Mouse (Mus musculus) kidney, embryonic 14.5 days (tissue): ENCODE measurements around the gene Nedd9. TPM values are rescaled to one million over a fixed set of nuclear protein-coding genes. Genes with fewer than 3 reads are reported as not detected.

Experiments used
- ATAC-seq: fragments of 200-750 bp; cut with Nextera tagmentation; 2 replicates; pipeline ENCODE4 v1.8.0; 2017; ENCODE audit warnings: moderate number of reproducible peaks, mild to moderate bottlenecking, moderate TSS enrichment, moderate library complexity; ENCODE audit not compliant: low FRiP score, low TSS enrichment
- H3K27ac ChIP-seq: fragments of 300-500 bp; sonication (generic); 2 replicates; pipeline ENCODE4 v1.5.1; 2014; ENCODE audit warnings: low read depth, mild to moderate bottlenecking, low read length, moderate library complexity, mixed read lengths
- H3K27me3 ChIP-seq: fragments of 300-500 bp; sonication (generic); 2 replicates; pipeline ENCODE4 v1.6.1; 2014; ENCODE audit warnings: mild to moderate bottlenecking, low read length; ENCODE audit not compliant: control insufficient read depth, insufficient read depth
- H3K36me3 ChIP-seq: fragments of 300-500 bp; sonication (generic); 2 replicates; pipeline ENCODE4 v1.6.1; 2014; ENCODE audit warnings: low read length, mixed read lengths; ENCODE audit not compliant: control insufficient read depth, insufficient read depth
- H3K4me1 ChIP-seq: fragments of 300-500 bp; sonication (generic); 2 replicates; pipeline ENCODE4 v1.6.1; 2014; ENCODE audit warnings: low read length, mixed read lengths; ENCODE audit not compliant: control insufficient read depth, insufficient read depth
- H3K4me2 ChIP-seq: fragments of 300-500 bp; sonication (generic); replicated peaks from 2 replicates; pipeline ENCODE4 v1.6.1; 2014; ENCODE audit warnings: low read depth, mild to moderate bottlenecking, low read length
- H3K4me3 ChIP-seq: fragments of 300-500 bp; sonication (generic); 2 replicates; pipeline ENCODE4 v1.5.1; 2014; ENCODE audit warnings: mild to moderate bottlenecking, low read length
- H3K9ac ChIP-seq: fragments of 300-500 bp; sonication (generic); 2 replicates; pipeline ENCODE4 v1.6.1; 2014; ENCODE audit warnings: low read depth, mild to moderate bottlenecking, low read length, moderate library complexity
- H3K9me3 ChIP-seq: fragments of 300-500 bp; sonication (generic); 2 replicates; pipeline ENCODE4 v1.6.1; 2016; ENCODE audit warnings: low read length; ENCODE audit not compliant: control insufficient read depth
- WGBS: fragments of 180-500 bp; shearing (Covaris S2); extraction: QIAGEN DNeasy Blood & Tissue Kit; methylation state at CpG from one replicate; pipeline ENCODE4 v1.1.7; 2014; 5-methylcytosine and 5-hydroxymethylcytosine counted together
- polyA plus RNA-seq: library from polyadenylated mRNA; unstranded; fragments of >200 nt; fragmentation: Nextera tagmentation; extraction: Ambion mirVana; gene quantifications from 2 replicates; pipeline ENCODE4 v1.2.1, GENCODE M21; 2014

Nedd9 gene
- polyA plus RNA-seq, 1 experiment from 2014 or later, result 24.9 TPM

DNA sequence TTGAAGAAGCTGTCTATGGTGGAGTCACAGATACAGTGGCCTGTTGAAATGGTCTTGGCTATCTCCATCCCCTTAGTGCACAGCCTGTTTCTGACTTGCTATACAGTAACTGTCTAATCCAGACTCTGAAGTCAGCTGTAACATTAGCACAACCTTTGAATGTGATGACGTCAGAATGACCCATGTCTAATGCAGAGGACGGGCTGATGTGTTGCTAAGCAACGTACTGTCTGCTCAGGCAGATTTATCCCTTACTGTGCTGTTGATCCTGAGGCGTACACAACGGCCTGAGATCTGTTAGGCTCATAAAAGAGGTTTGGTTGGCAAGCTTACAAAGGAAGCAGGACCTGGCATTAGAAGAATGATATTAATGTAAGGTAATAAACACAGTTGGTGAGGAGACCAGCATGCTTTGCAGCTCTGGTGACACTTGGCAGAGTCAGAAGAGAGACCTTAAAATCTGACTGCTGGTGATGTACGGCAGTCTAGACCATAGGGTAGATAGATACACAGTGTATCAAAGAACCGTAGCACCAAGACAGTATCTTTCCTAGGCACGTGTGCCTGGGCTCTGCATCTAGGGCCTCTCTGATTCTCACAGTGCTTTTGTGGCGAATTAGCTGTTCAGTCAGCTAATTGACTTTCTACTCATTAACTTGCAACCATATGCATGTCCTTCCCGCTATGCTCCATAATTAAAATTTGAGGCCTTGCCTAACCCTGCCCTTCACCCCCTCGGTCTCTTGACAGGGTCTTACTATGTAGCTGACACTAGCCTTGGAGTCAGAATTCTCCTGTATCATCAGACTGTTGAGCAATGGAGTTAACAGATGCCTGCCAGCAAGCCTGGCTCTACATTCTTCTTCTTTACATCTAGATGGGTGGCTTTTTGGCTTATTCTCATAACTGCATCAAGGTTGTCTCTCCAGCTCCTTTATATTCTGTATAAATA lies 70.8 kb downstream of the Nedd9 start:
- Histone ChIP-seq H3K4me2 (no peak overlapping the region), H3K9ac (no peak overlapping the region), H3K4me1 (no peaks in the 10 kb centered on the region), H3K4me3 (no peak overlapping the region), H3K27ac (no peak overlapping the region), H3K27me3 (no peaks in the 10 kb centered on the region), H3K36me3 (no peaks in the 10 kb centered on the region), H3K9me3 (no peaks in the 10 kb centered on the region; the same call in 1 of the 2 replicates)
- WGBS, result 57% methylated on average over 11 of the region's 11 CpGs
- ATAC-seq, result peak; percentile 64; the same call in 1 of the 2 replicates

DNA sequence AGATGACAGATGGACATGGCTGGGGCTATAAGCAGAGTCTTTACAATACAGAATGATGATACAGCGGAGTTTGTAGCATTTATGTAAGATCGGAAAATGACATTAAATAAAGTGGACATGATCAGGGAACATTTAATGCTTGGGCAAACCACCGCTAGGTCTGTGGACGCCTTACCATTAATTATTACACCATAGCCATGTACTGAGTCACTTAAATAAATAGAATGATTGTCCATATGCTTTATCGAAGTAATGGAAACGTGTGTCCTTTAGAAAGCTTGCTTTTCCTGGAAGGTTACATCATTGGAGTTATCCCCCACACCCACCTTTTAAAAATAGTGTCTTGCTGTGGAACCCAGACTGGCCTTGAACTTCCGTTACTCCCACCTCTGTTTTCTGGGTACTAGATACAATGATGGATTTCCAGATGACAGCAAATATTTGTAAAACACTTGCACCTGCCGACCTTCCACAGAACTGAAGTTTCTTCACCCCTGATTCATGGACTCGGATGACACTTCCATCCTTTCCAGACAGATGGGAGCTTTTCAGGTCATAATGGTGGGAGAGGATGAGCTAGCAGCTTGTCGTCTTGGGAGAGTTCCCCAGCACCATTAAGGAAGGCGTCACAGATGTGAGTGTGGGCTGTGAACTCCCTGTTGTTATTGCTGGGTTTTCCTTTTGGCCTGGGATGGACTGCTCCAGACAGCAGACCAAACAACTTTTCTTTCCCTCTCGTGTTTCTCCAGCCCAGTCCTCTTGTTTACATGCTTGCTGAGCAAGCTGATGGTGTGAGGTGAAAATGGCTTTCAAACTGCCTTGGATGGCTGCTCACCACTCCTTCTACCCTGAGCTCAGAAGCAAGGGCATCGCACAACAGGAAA lies 76.7 kb downstream of the Nedd9 start:
- Histone ChIP-seq H3K27ac (no peak overlapping the region), H3K4me1 (peaks cover 4% of the 10 kb centered on the region; the same call in 1 of the 2 replicates), H3K4me3 (no peak overlapping the region), H3K9ac (no peak overlapping the region), H3K27me3 (no peaks in the 10 kb centered on the region), H3K36me3 (no peaks in the 10 kb centered on the region), H3K4me2 (no peak overlapping the region), H3K9me3 (no peaks in the 10 kb centered on the region; the same call in 1 of the 2 replicates)
- ATAC-seq, result no peak
- 50% methylated on average over 13 of the region's 13 CpGs for WGBS

DNA sequence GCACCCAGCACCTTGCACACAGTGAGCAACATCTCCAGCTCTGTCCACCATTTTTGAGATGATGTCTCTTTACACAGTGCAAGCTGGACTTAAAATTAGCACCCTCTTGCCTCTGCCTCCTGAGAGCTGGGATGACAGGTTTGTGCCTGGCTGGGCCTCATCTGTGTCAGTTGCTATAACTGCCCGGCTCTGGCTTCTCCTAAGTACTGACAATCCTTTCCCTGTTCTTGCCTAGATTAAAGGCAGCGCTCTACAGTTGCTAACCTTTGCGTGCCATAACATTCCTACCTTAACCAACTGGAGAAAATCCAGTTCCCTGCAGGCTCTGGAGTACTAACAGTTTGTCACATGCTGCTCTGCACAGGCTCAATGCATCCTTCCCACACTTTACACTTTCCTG lies 77.9 kb downstream of the Nedd9 start:
- Histone ChIP-seq H3K4me3 (no peak overlapping the region), H3K27ac (no peak overlapping the region), H3K27me3 (no peaks in the 10 kb centered on the region), H3K4me1 (peaks cover 4% of the 10 kb centered on the region; the same call in 1 of the 2 replicates), H3K9ac (no peak overlapping the region), H3K36me3 (no peaks in the 10 kb centered on the region), H3K4me2 (no peak overlapping the region), H3K9me3 (no peaks in the 10 kb centered on the region)
- 90% methylated on average over 3 of the region's 3 CpGs for WGBS
- no peak; the same call in 1 of the 2 replicates for ATAC-seq

DNA sequence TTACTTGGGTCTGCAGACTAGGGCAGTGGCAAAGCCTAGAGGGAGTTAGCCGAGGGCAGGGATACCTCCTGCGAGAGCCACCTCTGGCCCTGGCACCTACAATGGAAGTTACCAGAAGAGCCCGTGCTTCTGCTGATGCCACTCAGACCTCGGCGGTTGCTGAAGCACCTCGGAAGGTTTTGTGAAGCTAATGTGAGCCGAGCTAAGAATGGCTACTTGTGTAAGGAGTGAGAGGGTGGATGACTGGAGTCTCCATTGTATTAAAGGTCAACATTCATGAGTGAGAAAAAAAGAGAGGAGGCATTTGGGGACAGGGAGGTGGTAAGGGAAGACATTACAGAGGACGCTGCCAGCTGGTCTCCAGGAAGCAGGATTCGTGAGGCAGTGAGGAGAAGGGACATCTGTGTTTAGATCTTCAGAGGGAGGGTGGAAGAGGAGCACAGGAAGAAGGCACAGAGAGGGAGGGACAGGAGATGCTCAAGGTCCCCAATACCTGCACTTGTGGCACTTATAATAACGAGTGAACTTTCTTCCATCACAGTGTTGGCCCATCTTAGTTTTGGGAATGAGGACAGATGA lies 78.7 kb downstream of the Nedd9 start:
- no peak overlapping the region for H3K27ac ChIP-seq
- no peaks in the 10 kb centered on the region for H3K9me3 ChIP-seq
- no peak overlapping the region for H3K4me3 ChIP-seq
- WGBS, result 84% methylated on average over 10 of the region's 10 CpGs
- H3K4me1 ChIP-seq, result peaks cover 4% of the 10 kb centered on the region; the same call in 1 of the 2 replicates
- H3K36me3 ChIP-seq, result no peaks in the 10 kb centered on the region
- no peak overlapping the region for H3K9ac ChIP-seq
- no peak for ATAC-seq
- H3K27me3 ChIP-seq, result no peaks in the 10 kb centered on the region
- H3K4me2 ChIP-seq, result no peak overlapping the region

DNA sequence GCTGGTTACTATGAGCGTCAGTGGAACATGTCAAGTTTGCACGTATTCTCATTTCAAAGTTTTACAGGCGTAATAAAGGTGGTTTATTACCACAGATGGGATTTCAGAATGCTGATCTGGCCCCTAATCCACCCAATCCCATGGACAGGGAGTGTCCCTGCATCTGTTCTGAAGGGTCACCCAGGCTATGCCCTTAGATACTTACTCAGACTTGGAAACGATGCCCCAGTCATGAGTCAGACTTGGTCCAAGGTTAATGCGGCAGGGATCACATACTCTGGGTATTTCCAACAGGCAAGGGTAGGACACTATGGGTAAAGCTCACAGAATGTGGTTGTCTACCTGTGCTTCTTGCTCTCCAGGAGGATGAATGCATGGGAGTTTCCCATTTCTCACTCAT lies 82.2 kb downstream of the Nedd9 start:
- H3K4me3 ChIP-seq, result no peak overlapping the region
- H3K4me1 ChIP-seq, result peaks cover 10% of the 10 kb centered on the region
- H3K27ac ChIP-seq, result no peak overlapping the region
- H3K9me3 ChIP-seq, result no peaks in the 10 kb centered on the region
- no peaks in the 10 kb centered on the region for H3K27me3 ChIP-seq
- H3K9ac ChIP-seq, result no peak overlapping the region
- no peak overlapping the region for H3K4me2 ChIP-seq
- no peaks in the 10 kb centered on the region for H3K36me3 ChIP-seq
- 83% methylated on average over 5 of the region's 5 CpGs for WGBS
- ATAC-seq, result no peak

DNA sequence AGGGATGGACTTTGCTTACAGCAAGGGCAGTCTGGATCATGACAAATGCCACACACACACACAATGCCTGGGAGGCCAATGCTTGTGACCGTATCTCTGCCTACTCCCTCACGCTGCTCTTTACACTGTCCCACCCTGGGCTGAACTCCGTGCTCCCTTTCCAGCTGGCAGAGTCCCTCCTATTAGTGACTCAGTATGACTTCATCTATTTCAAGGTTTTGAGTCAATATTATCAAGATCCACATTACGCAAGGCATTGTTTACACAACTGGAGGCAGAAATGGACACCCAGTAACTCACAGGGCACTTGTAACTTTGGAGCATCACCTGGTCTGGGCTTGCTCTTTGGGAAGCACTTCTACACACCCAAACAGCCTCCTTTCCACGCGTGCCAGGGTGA lies 83.3 kb downstream of the Nedd9 start:
- Histone ChIP-seq H3K36me3 (no peaks in the 10 kb centered on the region), H3K4me2 (no peak overlapping the region), H3K9me3 (no peaks in the 10 kb centered on the region), H3K4me1 (peaks cover 10% of the 10 kb centered on the region), H3K27ac (no peak overlapping the region), H3K9ac (no peak overlapping the region), H3K27me3 (no peaks in the 10 kb centered on the region), H3K4me3 (no peak overlapping the region)
- WGBS, result 72% methylated on average over 6 of the region's 6 CpGs
- ATAC-seq, result 0 out of 2 replicates have a peak, but pooled peaks have one; percentile 10

DNA sequence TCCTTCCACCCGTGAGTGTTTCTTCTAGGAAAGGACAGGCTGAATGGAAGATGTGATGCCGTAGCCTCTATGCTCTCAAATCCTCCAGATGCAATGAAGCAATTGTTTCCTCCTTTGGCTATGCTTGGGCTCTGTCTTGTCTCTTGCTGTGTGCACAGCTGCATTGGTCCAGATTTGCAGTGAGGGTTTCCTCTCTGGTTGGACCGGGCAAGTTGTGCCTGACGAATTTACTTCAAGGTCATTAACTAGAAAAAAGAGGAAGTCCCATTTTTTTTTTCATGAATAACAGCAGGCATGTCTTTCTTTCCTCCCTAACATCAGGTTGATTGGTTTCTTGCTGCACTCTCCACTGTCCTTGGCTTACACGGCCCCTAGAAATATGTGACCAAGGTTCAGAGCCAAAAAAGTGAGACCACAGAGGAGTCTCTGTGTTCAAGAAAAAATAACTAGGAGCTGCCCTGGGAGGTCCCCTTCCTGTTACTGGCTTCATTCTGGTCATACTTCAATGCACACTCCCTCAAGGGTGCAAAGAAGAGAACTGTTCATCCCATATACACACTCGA lies 84.6 kb downstream of the Nedd9 start:
- no peaks in the 10 kb centered on the region for H3K27me3 ChIP-seq
- no peaks in the 10 kb centered on the region for H3K36me3 ChIP-seq
- H3K4me2 ChIP-seq, result no peak overlapping the region
- no peak overlapping the region for H3K9ac ChIP-seq
- H3K9me3 ChIP-seq, result no peaks in the 10 kb centered on the region
- no peak overlapping the region for H3K4me3 ChIP-seq
- peaks cover 10% of the 10 kb centered on the region for H3K4me1 ChIP-seq
- peak; percentile 87 for ATAC-seq
- H3K27ac ChIP-seq, result peak overlapping the region; percentile 66
- 35% methylated on average over 6 of the region's 6 CpGs for WGBS

DNA sequence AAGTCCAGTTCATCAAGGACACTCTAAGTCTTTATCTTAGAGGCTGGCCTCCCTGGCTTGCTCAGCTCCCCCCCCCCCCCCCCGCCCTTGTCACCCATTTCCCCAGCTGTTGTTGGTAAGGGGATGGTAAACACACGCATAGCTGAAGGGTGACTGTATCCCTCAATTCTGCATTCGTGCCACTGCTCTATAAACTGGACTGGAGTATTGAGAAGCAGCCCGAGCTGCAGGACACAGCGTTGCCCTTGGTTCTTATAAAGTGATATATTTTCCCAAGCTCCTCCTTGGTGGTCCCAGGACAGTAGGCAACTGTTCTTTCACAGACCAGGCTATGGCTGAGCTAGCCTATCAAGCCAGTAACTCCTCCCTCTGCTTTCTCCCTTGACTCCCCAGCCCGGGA lies 85.4 kb downstream of the Nedd9 start:
- Histone ChIP-seq H3K4me2 (no peak overlapping the region), H3K36me3 (no peaks in the 10 kb centered on the region), H3K9me3 (no peaks in the 10 kb centered on the region), H3K4me1 (peaks cover 10% of the 10 kb centered on the region), H3K9ac (no peak overlapping the region), H3K27me3 (no peaks in the 10 kb centered on the region), H3K4me3 (no peak overlapping the region), H3K27ac (peak overlapping the region; percentile 66)
- no peak for ATAC-seq
- 69% methylated on average over 5 of the region's 6 CpGs for WGBS
